Mouse (Mus musculus): ENCODE results near the gene Gm20888. TPM values are rescaled to one million over a fixed set of nuclear protein-coding genes. Genes with fewer than 3 reads are reported as not detected.
"Not testable (repeated sequence)": the region's sequence is repeated elsewhere in the genome, so short reads cannot be mapped to it uniquely, and the experiment has no call there.

Gene Gm20888
- not detected in 2 replicates for polyA plus RNA-seq (2015; fragmentation: Nextera tagmentation; extraction: Ambion mirVana)

DNA sequence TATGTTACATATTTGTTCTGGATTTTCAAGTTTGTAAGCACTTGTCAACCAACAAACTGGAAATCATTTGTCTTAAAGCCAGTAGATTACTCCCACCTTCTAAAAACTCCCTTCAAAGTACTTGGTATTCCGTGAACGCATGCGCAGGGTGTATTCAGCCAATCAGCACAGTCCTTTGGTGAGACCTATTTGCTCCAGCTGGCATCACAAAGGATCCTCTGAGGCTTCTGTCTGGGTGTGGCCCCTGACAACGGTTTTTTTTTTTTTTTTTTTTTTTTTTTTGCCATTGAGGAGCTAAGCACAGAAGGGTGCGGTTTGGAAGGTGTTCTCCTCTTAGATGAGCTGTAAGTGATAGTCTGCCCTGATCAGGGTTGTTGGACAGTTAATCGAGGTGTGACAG lies at the start of gene Gm20888:
TSS of gene Gm20888 (plus strand) at position 301 of the 400 bp plus-strand sequence.
- H3K4me1 ChIP-seq (replicated peaks); H3K9me3 ChIP-seq; H3K36me3 ChIP-seq; H3K27ac ChIP-seq (replicated peaks); H3K9ac ChIP-seq; H3K27me3 ChIP-seq; ATAC-seq (ENCODE audit: low FRiP score, low read depth); H3K4me3 ChIP-seq; H3K4me2 ChIP-seq: not testable (repeated sequence)
- WGBS = no CpG with 5 or more reads among the region's 6 CpGs

Other genes starting within 250 kb of the Gm20888 start
- gene Gm21118, start 168.2 kb upstream of the Gm20888 start, polyA plus RNA-seq (2015; fragmentation: Nextera tagmentation; extraction: Ambion mirVana) = not detected in 2 replicates
- gene Gm29423, start 138.6 kb upstream of the Gm20888 start, polyA plus RNA-seq (2015; fragmentation: Nextera tagmentation; extraction: Ambion mirVana) = not detected in 2 replicates
- gene Gm29644, start 138.5 kb upstream of the Gm20888 start, polyA plus RNA-seq (2015; fragmentation: Nextera tagmentation; extraction: Ambion mirVana) = not detected in 2 replicates